Mouse (Mus musculus): ENCODE results near the gene Gigyf1. TPM values are rescaled to one million over a fixed set of nuclear protein-coding genes. Genes with fewer than 3 reads are reported as not detected.

Gene Gigyf1
- total and polyA plus RNA-seq, 3 experiments: 0.98 to 12.3 (median 5.9) TPM

DNA sequence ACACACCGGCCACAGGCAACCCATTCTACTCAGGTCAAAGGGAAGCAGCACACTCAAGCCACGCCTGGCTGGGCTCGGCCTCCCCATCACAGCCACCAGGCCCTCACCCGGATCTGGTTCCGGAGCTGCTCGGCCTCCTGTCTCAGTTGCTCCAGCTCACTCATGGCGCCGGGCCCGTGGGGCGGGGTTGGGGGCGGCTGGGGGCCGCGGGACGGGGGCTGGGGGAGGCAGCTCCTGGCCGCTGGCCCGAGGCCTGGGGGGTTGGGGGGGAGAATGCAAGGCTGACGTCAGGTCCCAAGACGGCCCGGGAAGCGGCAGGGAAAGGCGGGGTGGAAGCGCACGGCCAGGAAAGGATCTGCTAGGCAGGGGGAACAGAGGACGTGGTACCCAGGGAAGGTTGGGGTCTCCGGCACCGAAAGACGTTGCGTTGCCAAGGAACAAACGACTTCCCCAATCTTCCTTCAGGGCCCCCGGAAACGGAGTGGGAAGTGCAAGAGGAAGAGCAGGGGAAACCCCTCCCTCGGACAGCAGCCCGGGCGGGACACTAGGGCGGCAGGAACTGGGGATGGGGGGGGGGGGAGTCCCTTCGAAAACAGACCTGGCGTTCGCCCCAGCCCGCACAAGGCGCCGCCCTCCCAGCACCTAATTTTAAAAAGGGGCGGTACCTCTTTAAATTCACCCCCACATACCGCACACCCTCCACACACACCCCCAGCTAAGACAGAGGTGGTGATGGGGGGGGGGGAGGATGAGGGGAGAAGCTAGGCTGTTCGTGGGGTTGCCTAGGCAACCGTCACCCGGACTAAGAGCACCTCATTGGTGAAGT, 12.5 kb downstream of the Gigyf1 start:
- Histone ChIP-seq H3K4me2 (ENCODE audit: insufficient read depth, low read depth, poor library complexity, severe bottlenecking) (peak overlapping the region; percentile 81), H3K4me1 (ENCODE audit: control insufficient read depth in 1 of 2, insufficient read depth in 2 of 2) (peaks cover 3 to 44% of the 10 kb centered on the region in 2 experiments; a peak in 3 of 4 replicates), H3K9me3 (replicated peaks; ENCODE audit: low read length) (no peaks in the 10 kb centered on the region), H3K79me2 (replicated peaks; ENCODE audit: control insufficient read depth, extremely low read depth, insufficient read depth, poor library complexity, severe bottlenecking) (peaks cover 29% of the 10 kb centered on the region), H3K36me3 (replicated peaks in 1 of 2; ENCODE audit: control insufficient read depth in 1 of 2, insufficient read depth in 1 of 2, low read length in 1 of 2) (peaks cover 36 to 46% of the 10 kb centered on the region in 2 experiments), H3K4me3 (replicated peaks in 1 of 3; ENCODE audit: low read depth in 2 of 3, low read length in 2 of 3, poor library complexity in 1 of 3) (peak overlapping the region; percentile 79 to 93 (median 93)), H3K9ac (ENCODE audit: insufficient read depth, low read depth) (peak overlapping the region; percentile 96), H3K27me3 (replicated peaks) (no peaks in the 10 kb centered on the region), H3K27ac (ENCODE audit: insufficient read depth, low read depth) (peak overlapping the region; percentile 71)
- 0 out of 2 replicates have a peak, but pooled peaks have one; percentile 40 for TF ChIP-seq TBP (conservative IDR thresholded peaks at IDR 0.05; ENCODE audit: low read depth, low read length)
- TF ChIP-seq USF1 (IDR thresholded peaks at IDR 0.05; ENCODE audit: low read depth, low read length): no peak
- no peak for TF ChIP-seq KAT2A (IDR thresholded peaks at IDR 0.05; ENCODE audit: insufficient replicate concordance, low read length)
- TF ChIP-seq SMC3 (IDR thresholded peaks at IDR 0.05; ENCODE audit: low read depth, low read length): no peak
- no peak for TF ChIP-seq GABPA (IDR thresholded peaks at IDR 0.05; ENCODE audit: insufficient replicate concordance, low read depth, low read length)
- no peak for TF ChIP-seq CHD2 (IDR thresholded peaks at IDR 0.05; ENCODE audit: low read length)
- peak; percentile 54 for TF ChIP-seq IRF4 (IDR thresholded peaks at IDR 0.05; ENCODE audit: low read depth, low read length)
- peak; percentile 83 for TF ChIP-seq MXI1 (IDR thresholded peaks at IDR 0.05; ENCODE audit: low read depth, low read length)
- TF ChIP-seq ETS1 (conservative IDR thresholded peaks at IDR 0.05; ENCODE audit: low read depth, low read length): no peak
- no peak for TF ChIP-seq MAFK (IDR thresholded peaks at IDR 0.05; ENCODE audit: insufficient replicate concordance, low read length)
- no peak for TF ChIP-seq ZMIZ1 (IDR thresholded peaks at IDR 0.05; ENCODE audit: low read depth, low read length)
- TF ChIP-seq CTCF (conservative IDR thresholded peaks at IDR 0.05 in 1 of 2, IDR thresholded peaks at IDR 0.05 in 1 of 2; ENCODE audit: low read depth in 2 of 2, low read length in 2 of 2): no peak
- TF ChIP-seq RCOR1 (conservative IDR thresholded peaks at IDR 0.05; ENCODE audit: low read depth, low read length): no peak
- no peak for TF ChIP-seq MAX (IDR thresholded peaks at IDR 0.05; ENCODE audit: low read length)
- TF ChIP-seq UBTF (IDR thresholded peaks at IDR 0.05; ENCODE audit: low read depth, low read length): 0 out of 2 replicates have a peak, but pooled peaks have one; percentile 78
- no peak for TF ChIP-seq ZKSCAN1 (IDR thresholded peaks at IDR 0.05; ENCODE audit: borderline replicate concordance, low read depth, low read length)
- peak; percentile 41; the same call in 1 of the 2 replicates for TF ChIP-seq POLR2A (IDR thresholded peaks at IDR 0.05; ENCODE audit: low read depth, low read length)
- TF ChIP-seq JUN (IDR thresholded peaks at IDR 0.05; ENCODE audit: insufficient read depth, low read depth, low read length): no peak
- peak; percentile 91 for TF ChIP-seq MAZ (IDR thresholded peaks at IDR 0.05; ENCODE audit: low read depth, low read length)
- TF ChIP-seq ELF1 (IDR thresholded peaks at IDR 0.05; ENCODE audit: low read depth, low read length): peak; percentile 74
- TF ChIP-seq SIN3A (IDR thresholded peaks at IDR 0.05; ENCODE audit: low read length): no peak; the same call in 1 of the 2 replicates
- TF ChIP-seq MYC (IDR thresholded peaks at IDR 0.05; ENCODE audit: low read depth, low read length): no peak
- TF ChIP-seq EP300 (IDR thresholded peaks at IDR 0.05; ENCODE audit: low read length): no peak
- no peak for TF ChIP-seq E2F4 (IDR thresholded peaks at IDR 0.05; ENCODE audit: insufficient replicate concordance, low read depth, low read length)
- in situ Hi-C loops (cut with MboI; ENCODE audit: low pct_ligation_motif_present, low pct_unique_long_range_greater_than_20kb, low sequenced_read_pairs) (loop anchor here (5.0 kb wide), 1 partner anchor 36 kb away; the partner anchor contains the start of gene Tfr2), dilution Hi-C loops (cut with MboI; ENCODE audit: extremely low pct_ligation_motif_present, extremely low pct_unique_long_range_greater_than_20kb, low sequenced_read_pairs) (no loop called here)
- DNase-seq (ENCODE audit: extremely low read depth): peak; percentile 78
